Mouse (Mus musculus) cerebellum, adult (tissue): ENCODE measurements around the gene Hist1h3c.
"Not testable (repeated sequence)": the region's sequence is repeated elsewhere in the genome, so short reads cannot be mapped to it uniquely, and the experiment has no call there.

ENCODE experiments used
- ATAC-seq: cut with Nextera tagmentation; 2 replicates; pipeline ENCODE4 v1.9.2; 2017; ENCODE audit warnings: mild to moderate bottlenecking, moderate library complexity, mixed read lengths; ENCODE audit not compliant: insufficient number of reproducible peaks, low FRiP score, low TSS enrichment

Hist1h3c gene

GRCm38 (mm10) chr13:23740910-23741309 lies 4.5 kb downstream of the Hist1h3c start:
- no peak for ATAC-seq

DNA sequence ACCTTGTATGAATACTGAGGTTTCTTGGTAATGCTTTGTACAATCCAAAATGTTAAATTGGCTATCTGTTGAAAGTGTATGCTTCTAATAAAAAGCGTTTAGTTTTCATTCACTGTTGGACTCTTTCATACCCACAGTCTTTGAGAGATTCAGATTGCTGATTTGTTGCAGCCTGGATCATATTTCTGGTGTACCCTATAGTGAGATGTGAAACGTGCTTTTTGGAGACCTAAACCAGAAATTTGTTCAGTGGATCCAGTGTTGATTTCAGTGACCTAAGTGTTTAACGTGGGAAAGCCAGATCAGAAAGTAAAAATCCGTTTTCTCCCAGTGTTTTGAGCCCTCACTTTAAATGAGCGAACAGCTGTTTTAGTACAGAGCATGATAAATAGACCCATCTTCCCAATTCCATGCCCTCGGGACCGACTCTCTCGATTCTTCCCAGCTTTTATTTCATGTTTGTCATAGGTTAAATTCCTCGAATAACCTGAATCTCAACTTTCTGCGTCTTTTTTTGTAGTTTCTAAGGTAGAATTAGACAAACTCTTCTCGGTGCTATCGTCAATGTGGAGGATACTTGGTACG lies 5.1 kb downstream of the Hist1h3c start:
- no peak for ATAC-seq

- ATAC-seq: no peak
Observed at GRCm38 (mm10) chr13:23739922-23740252, 5.5 kb downstream of the Hist1h3c start.

- peak; percentile 97 for ATAC-seq
Observed at GRCm38 (mm10) chr13:23739069-23739921, 6.1 kb downstream of the Hist1h3c start.

- ATAC-seq: peak; percentile 66; the same call in 1 of the 2 replicates
Observed at GRCm38 (mm10) chr13:23738677-23739068, 6.7 kb downstream of the Hist1h3c start, which contains the start of gene Hist1h1c. Gene Hist1h1c (plus strand): TSS chr13:23738808.

DNA sequence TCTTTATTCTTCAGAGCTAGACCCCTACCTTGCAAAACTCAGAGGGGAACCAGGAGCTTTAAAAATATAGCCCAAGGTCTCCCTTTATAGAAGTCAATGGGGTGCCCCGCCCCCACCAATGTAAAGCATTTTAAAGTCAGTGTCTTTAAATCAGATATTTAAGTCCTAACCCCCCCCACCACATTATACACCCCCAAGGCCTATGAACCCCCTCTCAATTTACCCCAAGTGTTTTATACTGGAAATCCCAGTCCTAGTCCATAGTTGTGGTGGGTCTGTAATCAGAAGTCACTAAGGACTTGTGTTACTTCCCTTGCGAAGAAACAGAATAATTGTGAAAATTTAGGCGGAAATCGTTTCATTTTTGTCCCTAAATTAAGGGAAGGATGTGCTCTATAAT lies 7.4 kb downstream of the Hist1h3c start:
- ATAC-seq: no peak

GRCm38 (mm10) chr13:23737091-23737490 lies 8.3 kb downstream of the Hist1h3c start:
- no peak for ATAC-seq

GRCm38 (mm10) chr13:23732156-23732804 lies 13.1 kb downstream of the Hist1h3c start:
- ATAC-seq: 0 out of 2 replicates have a peak, but pooled peaks have one; percentile 45

DNA sequence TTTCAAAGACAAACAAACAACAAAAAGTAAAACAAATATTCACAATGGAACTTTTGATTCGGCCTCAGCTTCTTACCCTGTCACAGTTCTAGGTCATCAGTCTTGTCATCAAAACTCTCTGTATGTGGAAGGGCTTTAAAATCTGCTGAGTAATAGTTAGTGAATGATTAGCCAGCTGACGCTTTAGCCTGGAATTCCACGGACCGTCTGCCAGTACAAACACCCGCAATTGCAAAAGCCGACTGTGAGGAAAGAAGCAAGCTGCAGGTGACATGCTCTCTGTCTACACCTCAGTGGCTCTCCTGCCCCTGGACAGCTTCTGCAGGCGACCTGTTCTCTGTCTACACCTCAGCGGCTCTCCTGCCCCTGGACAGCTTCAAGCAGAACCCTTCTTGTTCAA lies 14.9 kb downstream of the Hist1h3c start:
- ATAC-seq: no peak

DNA sequence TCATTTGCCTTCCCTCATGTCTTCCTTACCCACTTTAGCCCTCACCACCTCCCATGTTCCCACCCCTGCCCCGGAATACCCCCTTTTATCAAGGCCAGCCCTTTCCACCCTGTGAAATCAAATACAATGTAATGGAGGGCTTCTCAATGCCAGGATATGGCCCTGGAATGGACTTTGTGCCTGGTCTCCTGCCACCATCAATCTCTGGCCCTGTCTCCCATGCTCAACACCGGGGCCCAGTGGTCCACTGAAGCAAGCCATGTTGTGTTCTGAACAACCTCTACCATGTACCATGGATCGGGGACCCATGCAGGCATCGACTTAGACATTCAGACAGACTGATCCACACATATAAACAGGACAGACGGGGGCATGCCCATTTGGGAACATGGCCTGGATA lies 15.7 kb downstream of the Hist1h3c start:
- no peak for ATAC-seq

GRCm38 (mm10) chr13:23729192-23729525 lies 16.2 kb downstream of the Hist1h3c start:
- ATAC-seq: no peak

DNA sequence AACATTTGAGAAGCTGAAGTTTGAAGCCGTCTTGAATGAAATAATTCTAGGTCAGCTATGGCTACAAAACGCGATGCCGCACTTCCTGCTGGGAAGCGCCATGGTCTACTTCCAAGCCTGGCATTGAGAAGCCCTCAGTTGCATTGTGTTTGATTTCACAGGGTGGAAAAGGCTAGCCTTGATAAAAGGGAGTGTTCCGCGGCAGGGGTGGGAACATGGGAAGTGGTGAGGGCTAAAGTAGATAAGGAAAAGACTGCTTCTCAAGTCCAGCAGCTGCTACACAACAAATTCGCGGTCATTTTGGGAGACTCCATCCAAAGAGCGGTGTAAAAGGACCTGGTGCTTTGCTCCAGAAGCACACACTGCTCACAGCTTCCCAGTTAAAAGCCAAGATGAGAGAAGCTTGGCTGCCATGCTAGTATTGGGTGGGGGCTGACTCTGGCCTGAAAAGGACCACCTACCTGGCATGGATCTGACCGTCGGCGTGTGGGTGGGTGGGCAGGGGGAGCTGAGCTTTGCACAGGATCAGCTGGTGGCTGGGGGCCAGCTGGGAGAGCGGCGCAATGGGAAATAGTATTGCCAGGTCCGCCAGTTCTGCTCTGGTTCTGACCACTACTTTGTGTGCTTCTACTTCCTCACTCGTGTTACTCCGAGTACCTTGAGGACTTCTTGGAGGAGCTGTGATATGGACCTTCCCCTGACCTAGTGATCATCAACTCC lies 16.8 kb downstream of the Hist1h3c start:
- no peak for ATAC-seq

GRCm38 (mm10) chr13:23725213-23725612 lies 20.2 kb downstream of the Hist1h3c start:
- no peak for ATAC-seq

GRCm38 (mm10) chr13:23724239-23724638 lies 21.2 kb downstream of the Hist1h3c start:
- ATAC-seq: no peak

- not testable (repeated sequence) for ATAC-seq
Observed at GRCm38 (mm10) chr13:23717593-23718245, 27.7 kb downstream of the Hist1h3c start.

GRCm38 (mm10) chr13:23717176-23717575 lies 28.2 kb downstream of the Hist1h3c start:
- ATAC-seq: no peak

DNA sequence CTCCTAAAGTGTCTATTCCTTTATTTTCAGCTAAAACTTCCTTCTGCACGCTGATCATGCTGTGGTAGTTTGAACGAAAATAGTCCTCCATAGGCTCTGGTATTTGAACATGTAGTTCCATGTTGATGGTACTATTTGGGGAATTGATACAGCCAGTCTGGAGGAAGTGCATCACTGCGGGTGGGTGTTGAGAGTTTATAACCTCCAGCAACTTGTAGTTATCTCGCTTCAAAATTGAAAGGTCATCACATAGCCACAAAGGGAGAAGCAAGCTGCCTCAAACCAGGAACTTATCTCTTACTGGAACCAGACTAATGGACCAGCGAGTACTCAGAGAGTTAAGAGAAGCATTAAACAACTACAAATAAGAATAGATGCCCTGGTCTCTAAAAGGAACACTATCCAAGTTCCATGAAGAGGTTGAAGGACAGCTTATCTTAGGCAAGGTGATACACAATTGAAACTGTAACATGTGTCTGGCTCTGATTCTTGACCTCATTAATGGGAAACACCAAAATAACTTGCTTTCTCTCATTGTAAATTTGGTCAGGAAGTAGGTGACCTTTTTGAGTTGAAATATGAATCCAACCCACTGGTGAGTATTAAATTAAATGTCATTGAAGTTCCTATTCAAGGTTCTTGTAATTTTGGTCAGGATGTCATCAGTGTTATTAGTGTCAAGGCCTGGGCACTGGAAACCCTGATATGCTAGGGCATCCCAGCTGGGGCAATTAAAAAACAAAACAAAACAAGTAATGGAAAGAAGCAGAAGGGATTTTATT lies 28.9 kb downstream of the Hist1h3c start:
- ATAC-seq: no peak

GRCm38 (mm10) chr13:23710374-23711089 lies 34.9 kb downstream of the Hist1h3c start, which contains the start of gene Hfe:
Gene Hfe (minus strand): TSS chr13:23710854.
- no peak for ATAC-seq
